Mouse (Mus musculus) heart, postnatal 10 days (tissue): ENCODE results near the gene Cdh24. TPM values are rescaled to one million over a fixed set of nuclear protein-coding genes. Genes with fewer than 3 reads are reported as not detected.

Source experiments
- DNase-seq, 2 experiments: peaks; one replicate each; pipeline ENCODE4 v3.0.0; 2021
- intact Hi-C: fragments of 180-260 bp; cut with DNase I; formaldehyde crosslinking; loops from one replicate; pipeline ENCODE4 v1.15.1; 2025
- total RNA-seq, 2 experiments: library from RNA; stranded (reverse); gene quantifications; 2 replicates each; pipeline ENCODE4 v1.2.3; 2021

Cdh24 gene
- total RNA-seq, 2 experiments from 2014 or later: 1.3 TPM

DNA sequence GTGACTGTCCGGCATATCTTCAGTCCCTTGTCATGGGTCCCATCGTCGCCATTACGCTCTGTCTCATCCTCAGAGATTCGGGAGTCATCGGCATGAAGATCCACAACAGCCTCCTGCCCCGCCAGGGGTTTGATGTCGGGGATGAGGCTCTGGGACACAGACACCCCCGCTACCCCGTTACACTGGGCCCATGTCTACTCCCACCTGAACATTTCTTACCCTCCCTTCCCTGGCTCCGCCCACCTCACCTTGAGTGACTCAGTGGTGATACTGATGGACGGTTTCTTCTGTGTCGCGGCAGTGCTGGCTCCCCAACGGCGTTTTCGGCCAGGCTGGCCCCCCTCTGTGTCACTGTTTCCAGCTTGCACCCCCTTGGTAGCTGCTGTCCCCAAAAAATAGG, 5.3 kb upstream of the Cdh24 start:
- no peak for DNase-seq
- intact Hi-C loops: no loop called here

DNA sequence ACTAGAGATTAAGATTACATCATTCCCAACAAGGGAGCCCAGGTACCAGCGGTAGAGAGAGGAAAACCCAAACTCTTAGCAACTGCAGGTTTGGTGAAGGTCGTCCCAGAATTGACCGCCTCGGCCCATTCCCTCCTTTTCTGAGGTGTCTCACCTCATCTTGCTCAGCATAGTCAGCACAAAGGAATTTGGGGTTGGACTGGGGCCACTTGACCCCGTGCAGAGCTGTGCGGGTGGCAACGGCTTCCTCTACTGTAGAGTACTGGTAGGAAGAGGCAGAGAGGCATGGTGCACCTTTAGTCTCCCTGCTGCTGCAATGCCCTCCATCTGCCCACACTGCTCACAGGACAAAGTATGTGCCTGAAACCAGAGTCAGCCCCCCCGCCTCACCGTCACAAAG, 3.1 kb upstream of the Cdh24 start:
- intact Hi-C loops: loop anchor here (5.0 kb wide), 1 partner anchor 417 kb away; no protein-coding TSS in a partner anchor
- no peak for DNase-seq

DNA sequence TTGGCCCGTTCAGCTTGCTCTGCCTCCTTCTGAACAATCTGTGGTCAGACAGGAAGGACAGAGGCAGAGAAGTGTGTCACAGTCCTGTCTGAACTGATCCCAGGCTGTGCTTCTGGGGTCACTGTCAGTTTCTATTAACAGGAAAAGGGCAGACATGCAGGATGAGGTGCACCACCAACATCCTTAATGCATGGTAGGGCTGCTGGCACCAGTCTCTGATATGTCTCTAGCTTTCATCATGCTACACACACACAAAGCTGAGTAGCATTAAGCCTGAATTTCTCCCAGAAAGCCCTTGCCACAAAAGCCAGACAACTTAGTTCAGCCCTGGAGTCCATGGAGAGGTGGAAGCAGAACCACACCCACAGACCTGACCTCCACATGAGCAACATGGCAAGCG, 1.8 kb upstream of the Cdh24 start:
- intact Hi-C loops: loop anchor here (5.0 kb wide), 1 partner anchor 416 kb away; no protein-coding TSS in a partner anchor

DNA sequence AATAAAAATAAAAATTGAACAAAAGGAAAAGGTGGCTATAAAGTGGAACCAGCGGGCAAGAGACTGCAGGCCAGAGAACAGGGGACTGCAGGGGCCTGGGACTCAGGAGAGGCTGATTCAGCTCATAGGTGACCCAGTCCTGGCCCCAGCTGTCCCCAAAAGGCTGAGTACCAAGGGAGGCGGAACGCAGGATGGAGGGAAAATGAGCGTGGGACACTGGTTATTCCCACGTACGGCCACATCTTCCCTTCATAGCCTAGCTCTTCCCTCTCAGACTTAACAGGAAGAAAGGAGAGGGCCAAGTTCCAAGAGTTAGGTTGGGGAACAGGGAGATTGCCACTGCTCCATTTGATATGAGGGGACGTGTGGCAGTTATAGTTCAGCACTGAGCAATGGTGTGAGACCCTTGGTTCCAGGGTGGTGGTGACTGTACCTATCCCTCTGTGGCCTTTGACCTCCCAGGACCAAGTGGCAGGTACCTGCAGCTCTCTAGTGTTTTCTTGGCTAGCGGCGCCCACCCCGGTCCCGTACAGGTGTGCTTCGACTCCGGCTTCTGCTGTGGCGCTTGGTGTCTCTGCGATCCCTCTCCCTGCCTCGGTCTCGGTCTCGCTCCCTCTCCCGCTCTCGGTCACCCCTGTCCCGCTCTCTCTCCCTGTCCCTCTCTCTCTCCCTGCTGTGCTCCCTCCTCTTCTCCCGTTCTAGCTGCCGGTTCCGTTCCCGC, 1.2 kb upstream of the Cdh24 start:
- intact Hi-C loops: loop anchor here (5.0 kb wide), 1 partner anchor 415 kb away; no protein-coding TSS in a partner anchor
- DNase-seq: no peak

More for the DNA sequence above, 1.8 kb upstream of the Cdh24 start:
- DNase-seq: no peak

DNA sequence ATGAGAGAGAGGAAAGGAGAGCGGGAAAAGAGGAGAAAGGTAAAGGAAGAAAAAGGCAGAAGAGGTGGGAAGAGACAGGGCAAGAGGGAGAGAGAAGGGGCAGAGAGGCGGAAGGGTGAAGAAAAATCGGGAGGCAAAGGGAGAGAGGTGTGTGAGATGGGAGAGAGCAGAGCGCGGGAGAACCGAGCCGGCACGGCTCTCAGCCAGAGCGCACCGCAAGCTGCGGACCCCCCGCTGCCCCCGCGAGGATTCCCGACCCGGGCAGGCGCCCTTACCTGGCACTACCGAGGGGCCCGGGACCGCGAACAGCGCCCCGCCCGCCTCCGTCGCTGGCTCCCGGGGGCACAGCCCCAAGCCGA, 239 bp downstream of the Cdh24 start, which contains the start of gene Gm17606:
Gm17606 (plus strand) TSS at position 7 of the 359 bp plus-strand sequence.
- intact Hi-C loops: loop anchor here (1.0 to 5.0 kb wide), 4 partner anchors 28 to 414 kb away; no protein-coding TSS in a partner anchor

DNA sequence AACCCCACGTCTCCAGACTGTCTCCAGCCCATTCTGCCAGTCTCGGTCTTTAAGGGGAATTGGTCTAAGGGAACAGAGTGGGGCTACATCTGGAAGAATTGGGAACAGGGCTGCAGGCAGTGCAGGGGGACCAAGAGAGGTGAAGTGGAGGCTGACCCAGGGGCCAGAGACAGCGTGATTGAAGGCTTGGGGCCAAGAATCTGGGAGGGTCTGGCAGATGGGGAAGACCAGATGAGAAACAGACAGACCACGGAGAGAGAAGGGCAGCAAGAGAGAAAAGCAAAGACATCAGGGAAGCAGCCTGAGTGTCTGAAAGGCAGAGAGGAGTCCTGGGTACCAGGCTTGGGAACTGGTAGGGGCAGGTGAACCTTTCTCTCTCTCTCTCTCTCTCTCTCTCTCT, 1.0 kb downstream of the Cdh24 start:
- DNase-seq: no peak

More for the DNA sequence above, 239 bp downstream of the Cdh24 start, which contains the start of gene Gm17606:
- no peak for DNase-seq

DNA sequence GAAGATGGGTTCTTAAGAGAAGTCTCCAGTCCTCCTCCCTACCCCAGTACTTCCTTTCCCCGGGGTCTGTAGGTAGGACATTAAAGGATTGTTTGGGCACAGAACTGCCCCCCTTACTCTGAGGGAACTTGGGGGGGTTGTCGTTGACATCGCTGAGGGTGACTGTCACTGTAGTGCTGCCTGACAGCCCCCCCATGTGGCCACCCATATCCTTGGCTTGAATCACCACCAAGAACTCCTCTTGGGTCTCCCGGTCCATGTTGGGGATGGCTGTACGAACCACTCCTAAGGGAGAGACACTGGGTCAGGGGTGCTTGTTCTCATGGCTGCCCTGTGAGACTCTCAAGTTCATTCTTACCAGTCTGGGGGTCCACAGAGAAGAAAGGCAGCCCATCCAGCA, 3.0 kb downstream of the Cdh24 start:
- no peak for DNase-seq
- intact Hi-C loops: loop anchor here (5.0 kb wide), 1 partner anchor 576 kb away; no protein-coding TSS in a partner anchor

More for the DNA sequence above, 1.0 kb downstream of the Cdh24 start:
- intact Hi-C loops: loop anchor here (2.0 to 5.0 kb wide), 3 partner anchors 27 to 413 kb away; no protein-coding TSS in a partner anchor

DNA sequence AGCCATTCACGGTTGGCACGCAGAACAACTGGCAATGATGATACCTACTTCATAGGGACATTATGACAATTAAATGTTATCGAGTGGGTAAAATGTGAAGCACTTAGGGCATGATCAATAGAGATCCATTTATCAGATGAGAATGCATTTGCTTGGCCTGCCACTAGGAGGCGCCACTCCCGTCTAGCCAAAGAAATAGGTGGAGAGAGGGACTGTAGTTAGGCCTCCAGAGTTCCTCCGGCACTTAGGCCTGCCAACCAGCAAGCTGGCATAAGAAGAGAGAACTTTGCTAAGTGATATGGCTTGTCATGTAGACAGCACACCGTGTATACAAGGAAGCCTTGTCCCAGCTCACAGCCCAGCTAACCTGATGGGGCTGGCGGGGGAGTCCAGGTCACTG, 4.2 kb downstream of the Cdh24 start:
- DNase-seq: peak in 1 of 2 experiments; percentile 54

DNA sequence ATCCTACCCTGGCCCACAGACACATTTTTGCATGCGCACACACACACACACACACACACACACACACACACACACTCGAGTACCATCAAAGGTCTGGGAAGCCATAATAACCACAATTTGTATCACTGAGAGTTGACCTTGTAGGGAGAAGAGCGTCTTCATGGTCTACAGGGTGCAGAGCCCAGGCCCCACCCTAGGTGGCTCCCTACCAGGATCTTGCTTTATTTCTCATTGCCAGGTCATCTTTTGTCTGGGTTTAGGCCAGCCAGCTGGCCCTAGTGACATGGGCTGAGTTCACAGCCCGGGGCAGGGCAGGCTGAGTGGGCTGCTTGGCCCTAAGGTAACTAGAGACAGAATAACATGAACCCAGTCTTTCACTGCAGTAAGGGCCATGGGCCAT, 7.0 kb downstream of the Cdh24 start:
- intact Hi-C loops: no loop called here
- no peak for DNase-seq

More for the DNA sequence above, 4.2 kb downstream of the Cdh24 start:
- intact Hi-C loops: loop anchor here (5.0 kb wide), 1 partner anchor 575 kb away; no protein-coding TSS in a partner anchor

DNA sequence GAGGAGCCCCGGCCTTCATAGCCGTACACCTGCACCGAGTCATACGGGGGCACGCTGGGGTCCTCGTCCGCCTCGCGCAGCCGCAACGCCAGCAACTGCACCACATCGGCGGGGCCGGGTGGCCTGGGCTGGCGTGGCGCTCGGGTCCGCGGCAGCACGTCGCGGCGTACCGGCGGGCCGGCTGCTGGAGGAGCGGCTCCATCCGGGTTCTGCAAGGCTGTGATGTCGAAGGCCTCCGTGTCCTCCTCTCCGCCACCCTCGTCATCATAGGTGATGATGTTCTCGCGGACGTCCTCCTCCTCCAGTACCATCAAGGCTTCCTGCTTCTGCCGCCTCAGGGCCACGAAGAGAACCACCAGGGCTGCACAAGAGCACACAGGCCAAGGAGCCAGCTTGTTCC, 8.9 kb downstream of the Cdh24 start:
- no peak for DNase-seq
- intact Hi-C loops: no loop called here

DNA sequence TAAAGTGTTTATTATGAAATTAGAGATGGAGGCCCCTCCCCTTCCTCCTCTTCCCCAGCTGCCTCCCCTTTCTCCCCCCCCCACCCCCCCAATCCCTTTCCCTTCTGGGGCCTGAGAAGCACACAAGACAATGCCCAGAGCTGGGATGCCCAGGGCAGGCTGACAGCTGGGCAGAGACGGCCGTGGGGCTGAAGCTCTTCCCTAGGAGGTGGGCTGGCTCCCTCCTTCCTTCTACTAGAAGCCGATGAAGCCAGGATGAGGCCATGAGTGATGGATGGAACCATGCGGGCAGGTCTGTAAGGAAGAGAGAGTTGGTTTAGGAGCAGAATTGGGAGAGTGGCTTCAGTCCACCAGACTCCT, 9.9 kb downstream of the Cdh24 start:
- intact Hi-C loops: no loop called here
- no peak for DNase-seq

DNA sequence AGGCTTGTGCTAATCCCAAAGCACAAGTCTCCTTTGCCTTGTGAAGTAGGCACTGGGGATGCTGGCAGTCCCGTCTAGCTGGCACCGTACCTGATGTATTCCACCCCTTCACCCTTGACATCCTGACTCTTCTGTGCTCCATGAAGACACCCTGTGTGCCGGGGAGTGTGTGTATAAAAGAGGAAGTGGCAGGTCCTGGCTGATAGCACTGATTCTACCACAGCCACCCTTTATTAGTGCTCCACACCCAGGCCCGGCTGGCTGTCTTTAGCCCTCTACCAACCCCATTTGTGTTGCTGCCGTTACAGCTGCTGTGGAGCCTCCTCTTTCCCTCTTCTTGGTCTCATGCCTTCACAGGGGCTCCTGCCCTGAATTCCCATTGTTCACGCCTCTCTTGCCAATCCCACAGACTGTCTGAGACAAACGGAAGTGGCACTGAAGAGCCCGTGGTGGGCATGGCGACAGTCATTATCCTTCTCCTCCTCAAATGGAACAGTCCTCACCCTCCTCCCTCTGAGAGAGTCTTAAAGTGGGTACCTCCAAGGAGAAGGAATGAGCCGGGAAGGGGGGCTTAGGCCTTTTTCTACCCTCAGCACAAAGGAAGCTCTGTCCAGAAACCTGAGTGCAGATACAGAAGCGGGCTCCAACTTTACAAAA, 10.5 kb downstream of the Cdh24 start:
- intact Hi-C loops: no loop called here
- DNase-seq: no peak

DNA sequence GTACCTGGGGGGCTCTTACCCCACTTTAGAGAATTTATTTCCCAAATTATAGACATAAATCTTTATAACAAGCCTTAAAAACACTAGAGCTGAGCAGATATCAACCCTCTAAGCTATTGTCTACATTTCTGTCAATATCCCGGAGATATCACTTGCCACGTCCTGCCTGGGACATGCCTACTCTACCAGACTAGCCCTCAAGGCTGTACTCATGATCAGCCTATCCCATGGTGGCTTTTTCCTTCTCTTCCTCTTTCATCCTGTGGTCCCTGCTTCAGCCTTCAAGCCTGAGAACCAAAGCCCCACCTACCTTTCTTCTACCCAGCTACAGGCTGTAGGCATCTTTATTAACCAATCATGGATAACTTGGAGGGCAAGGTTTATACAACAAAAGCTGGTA, 11.4 kb downstream of the Cdh24 start:
- intact Hi-C loops: no loop called here
- no peak for DNase-seq

DNA sequence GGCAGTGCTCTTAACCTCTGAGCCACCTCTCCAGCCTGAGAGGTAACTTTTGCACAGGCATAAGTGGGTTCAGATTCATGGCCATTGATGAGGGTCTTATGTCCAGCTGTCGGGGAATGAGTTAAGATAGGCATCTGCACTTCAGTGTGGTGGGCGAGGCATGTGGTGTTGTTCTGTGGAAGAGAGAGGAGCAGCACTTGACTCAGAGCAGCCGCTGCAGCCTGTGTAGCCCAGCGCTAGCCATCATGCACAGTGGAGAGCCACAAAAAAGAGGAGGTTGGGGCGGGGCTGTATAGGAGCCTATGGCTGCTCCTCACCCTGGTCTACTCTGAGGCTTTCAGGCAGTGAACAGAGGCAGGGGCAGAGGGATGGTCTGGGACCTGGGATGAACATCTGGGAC, 13.1 kb downstream of the Cdh24 start:
- intact Hi-C loops: no loop called here
- DNase-seq: no peak

DNA sequence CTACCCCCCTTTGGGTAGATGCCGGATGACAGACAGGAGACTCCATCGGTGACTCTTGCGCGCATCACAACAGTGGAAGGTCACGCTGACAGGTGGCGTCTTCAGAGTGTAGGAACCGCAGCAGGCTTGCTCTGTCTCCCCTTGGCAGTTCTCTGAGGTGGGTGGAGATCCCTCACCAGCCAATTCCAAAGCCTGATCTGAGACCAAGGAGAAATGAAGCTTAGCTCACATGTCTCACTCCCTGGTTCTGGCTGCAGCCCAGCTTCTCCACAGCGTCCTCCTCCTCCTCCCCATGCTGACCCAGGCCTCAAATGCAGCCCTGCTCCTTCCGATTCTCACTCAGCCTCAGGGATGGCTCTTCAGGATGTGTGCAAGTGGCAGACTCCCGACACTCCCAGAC, 16.2 kb downstream of the Cdh24 start:
- intact Hi-C loops: no loop called here
- DNase-seq: no peak

DNA sequence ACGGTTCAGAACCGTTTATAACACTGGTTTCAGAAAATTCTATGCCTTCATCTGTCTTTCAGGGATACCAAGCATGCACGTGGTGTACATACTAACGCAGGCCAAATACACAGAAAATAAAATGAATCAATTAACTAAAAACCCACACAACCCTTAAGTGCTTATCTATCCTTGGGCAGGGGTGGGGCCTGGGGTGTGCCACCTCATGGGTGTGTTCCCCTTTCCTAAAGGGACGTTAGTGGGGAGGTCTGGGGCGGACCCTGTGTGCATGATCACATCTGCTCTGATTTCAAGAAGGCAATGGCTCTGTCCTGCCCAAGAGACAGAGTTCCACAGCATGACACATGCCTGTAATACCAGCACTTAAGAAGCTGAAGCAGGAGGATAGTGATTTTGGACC, 17.8 kb downstream of the Cdh24 start:
- intact Hi-C loops: no loop called here
- no peak for DNase-seq

DNA sequence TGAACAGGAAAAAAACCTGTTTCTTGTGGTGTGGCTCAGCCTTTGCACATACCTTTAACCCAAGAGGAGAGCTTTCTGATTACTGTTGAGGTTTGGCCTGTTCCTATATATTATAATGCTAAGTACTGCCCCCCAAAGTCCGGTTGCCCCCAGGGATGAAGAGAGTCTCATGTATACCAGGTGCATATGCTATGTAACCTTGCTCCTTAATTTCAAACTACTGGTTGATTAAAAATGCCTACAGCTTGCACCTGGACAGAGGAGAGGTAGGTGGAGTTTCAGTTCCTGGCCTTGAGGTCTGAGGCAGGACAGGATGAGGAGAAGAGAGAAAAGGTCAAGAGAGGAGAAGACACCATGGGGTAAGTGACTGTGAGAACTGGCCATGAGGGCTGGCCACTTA, 20.0 kb downstream of the Cdh24 start, which contains the start of gene Psmb11:
Psmb11 (plus strand) TSS at position 301 of the 400 bp plus-strand sequence.
- DNase-seq: no peak
- intact Hi-C loops: no loop called here

DNA sequence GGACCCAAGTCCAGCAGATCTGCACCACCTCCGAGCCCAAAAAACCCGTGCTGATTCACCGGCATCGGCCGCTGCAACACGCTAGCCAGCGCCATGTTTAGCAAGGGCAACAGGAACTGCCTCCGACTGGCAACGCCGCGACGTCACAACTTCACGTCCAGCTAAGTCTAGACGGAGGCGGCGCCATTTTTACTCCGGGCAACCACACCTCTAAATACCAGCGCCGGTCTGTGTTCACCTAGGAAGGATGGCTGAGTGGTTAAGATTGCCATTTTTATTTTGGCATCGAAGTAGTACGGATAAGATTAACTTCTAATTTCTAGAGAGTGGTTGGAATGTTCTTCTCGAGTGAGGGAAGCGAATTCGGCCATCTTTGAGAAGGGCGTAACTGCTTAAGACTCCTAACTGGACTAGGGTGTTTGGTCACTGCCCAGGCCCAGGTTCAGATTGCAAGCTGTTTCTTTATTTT, 23.2 kb downstream of the Cdh24 start, which contains the start of gene Psmb5:
Psmb5 (minus strand) TSS at position 126 of the 469 bp plus-strand sequence.
- peak; percentile 92 to 93 for DNase-seq
- intact Hi-C loops: loop anchor here (5.0 kb wide), 1 partner anchor 36 kb away; no protein-coding TSS in a partner anchor

DNA sequence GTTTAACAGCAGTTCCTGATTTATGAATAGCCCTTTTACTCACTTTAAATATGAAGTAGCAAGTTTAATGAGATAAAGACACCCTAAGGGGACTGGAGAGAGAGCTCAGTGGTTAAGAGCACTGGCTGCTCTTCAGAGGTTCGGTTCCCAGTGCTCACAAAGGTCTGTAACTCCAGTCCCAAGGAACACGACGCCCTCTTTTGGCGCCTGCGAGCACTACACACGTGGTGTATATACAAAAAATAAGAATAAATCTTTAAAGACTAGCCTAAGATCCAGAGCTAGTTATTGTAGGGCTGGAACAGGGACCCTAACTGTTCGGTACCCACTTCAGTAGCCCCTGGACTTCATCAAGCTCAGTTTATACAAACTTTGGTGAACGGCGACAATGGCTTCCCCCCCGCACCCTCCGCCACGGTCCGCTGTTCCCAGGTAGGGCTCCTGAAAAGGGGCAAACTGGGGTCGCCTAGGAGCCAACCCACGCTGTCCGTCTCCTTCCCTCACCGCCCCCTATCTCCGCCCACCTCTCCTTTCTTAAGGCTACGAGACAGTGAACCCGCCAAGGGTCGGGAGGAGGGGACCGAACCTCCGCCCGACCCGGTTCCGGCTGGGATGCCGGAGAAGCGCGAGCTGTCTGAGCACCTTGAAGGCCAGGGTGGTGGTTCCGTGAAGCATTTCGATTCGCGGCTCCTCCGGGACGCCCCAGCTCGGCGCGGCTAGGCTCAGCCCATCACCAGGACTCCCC, 23.8 kb downstream of the Cdh24 start:
- DNase-seq: no peak
- intact Hi-C loops: loop anchor here (5.0 kb wide), 1 partner anchor 35 kb away; no protein-coding TSS in a partner anchor

DNA sequence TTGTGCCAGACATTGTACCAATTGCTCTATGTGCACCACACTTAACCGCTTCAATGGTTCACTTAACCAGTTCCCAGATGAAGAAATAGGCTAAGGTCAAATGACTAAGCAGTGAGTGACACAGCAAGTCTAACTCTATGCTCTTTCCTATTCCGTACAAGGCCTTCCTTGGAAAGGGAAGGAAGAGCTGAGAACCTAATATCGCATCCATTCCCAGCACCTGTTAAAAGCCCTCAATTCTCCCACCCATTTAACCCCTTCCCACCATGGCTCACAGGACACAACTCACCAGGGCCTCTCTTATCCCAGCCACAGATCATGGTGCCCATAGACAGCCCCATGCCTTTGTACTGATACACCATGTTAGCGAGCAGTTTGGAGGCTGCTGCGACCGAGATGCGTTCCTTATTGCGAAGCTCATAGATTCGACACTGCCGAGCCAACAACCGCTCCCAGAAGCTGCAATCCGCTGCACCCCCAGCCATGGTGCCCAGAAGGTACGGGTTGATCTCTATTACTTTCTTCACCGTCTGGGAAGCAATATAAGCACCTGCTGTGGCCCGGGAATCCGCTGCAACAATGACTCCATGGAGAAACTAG, 24.8 kb downstream of the Cdh24 start:
- DNase-seq: no peak
- intact Hi-C loops: loop anchor here (5.0 kb wide), 1 partner anchor 34 kb away; no protein-coding TSS in a partner anchor
